Mouse (Mus musculus) kidney, adult 11 months (tissue): ENCODE data around the gene Itih2.
A peak's percentile ranks its signal among the peaks of the same experiment; 100 is the strongest.

Source experiments
- DNase-seq: peaks from one replicate; pipeline ENCODE4 v3.0.0; 2022

Gene Itih2

DNA sequence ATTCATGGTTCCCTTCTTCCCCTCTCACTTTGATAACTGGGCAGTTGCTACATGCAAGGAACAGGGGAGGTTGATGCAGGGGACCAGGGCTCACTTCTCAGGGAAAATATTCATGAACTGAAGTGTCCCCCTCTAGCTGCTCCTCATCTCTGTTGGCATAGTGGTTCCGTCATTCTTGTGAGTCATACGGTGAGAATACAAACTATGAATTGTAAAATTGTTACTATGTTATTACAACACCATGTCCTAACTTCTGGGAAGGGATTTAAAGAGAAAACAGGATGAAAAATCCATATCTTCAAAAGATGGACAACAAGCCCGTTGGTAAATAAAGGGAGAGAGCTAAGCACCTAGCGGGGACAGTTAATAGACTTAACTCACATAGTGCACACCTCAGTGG, at the start of gene Itih2:
TSS of gene Itih2 (minus strand) at position 101 of the 400 bp plus-strand sequence.
- DNase-seq = no peak

GRCm38 (mm10) chr2:10169991-10170390, 38.8 kb upstream of the Itih2 start:
- no peak for DNase-seq

- no peak for DNase-seq
Measured at GRCm38 (mm10) chr2:10168016-10168415, 36.8 kb upstream of the Itih2 start.

GRCm38 (mm10) chr2:10167283-10167682, 36.1 kb upstream of the Itih2 start:
- no peak for DNase-seq

DNA sequence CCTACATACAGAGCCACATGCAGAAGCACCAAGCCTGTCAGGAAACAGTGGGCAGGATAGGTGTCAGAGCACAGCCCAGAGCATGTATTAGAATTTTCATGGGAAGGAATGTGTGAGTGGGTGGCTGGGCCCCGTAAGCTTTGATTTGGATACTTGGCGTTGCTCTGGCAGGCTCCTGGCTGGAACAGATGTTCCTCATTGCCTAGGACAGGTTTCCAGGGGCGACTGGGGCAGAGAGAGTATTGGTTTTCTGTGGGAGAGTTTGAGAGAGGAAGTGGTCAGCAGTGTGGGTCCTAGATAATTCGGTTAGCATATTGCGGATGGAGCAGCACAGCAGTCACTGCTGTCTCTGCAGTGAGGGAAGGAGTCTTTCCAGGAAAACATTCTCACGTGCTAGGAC, 35.4 kb upstream of the Itih2 start:
- no peak for DNase-seq

- DNase-seq = no peak
Measured at GRCm38 (mm10) chr2:10162011-10162410, 30.8 kb upstream of the Itih2 start.

GRCm38 (mm10) chr2:10157184-10157583, 26.0 kb upstream of the Itih2 start:
- no peak for DNase-seq

GRCm38 (mm10) chr2:10153201-10154075, 22.2 kb upstream of the Itih2 start, which contains the start of gene Itih5:
Gene Itih5, plus strand, starts transcription at chr2:10153571.
- peak; percentile 64 for DNase-seq

GRCm38 (mm10) chr2:10152590-10152989, 21.4 kb upstream of the Itih2 start:
- no peak for DNase-seq

GRCm38 (mm10) chr2:10147176-10147575, 16.0 kb upstream of the Itih2 start:
- DNase-seq = no peak

- DNase-seq = no peak
Measured at GRCm38 (mm10) chr2:10145514-10145913, 14.3 kb upstream of the Itih2 start.

GRCm38 (mm10) chr2:10142472-10143454, 11.6 kb upstream of the Itih2 start:
- peak; percentile 76 for DNase-seq

GRCm38 (mm10) chr2:10140456-10140855, 9.3 kb upstream of the Itih2 start:
- DNase-seq = peak; percentile 70

GRCm38 (mm10) chr2:10137320-10137719, 6.1 kb upstream of the Itih2 start:
- no peak for DNase-seq

DNA sequence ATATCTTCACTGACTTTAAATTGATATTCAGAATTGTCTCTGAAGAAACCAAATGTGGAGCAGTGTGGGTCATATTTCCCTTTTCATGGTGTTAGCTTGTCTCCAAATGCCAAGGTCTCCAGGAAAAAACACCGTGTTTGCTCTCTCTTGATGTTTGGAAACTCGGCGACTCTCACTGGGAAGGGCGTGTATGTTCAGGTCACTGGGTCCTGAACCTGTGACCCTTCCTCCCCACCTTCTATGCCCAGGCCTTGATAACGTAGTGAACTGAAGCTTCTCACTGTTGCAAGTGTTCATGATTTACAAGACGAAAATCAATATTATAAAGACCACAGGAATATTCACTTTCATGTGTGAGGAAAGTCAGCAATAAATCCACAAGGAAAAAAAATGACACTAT, 2.7 kb upstream of the Itih2 start:
- DNase-seq = no peak

DNA sequence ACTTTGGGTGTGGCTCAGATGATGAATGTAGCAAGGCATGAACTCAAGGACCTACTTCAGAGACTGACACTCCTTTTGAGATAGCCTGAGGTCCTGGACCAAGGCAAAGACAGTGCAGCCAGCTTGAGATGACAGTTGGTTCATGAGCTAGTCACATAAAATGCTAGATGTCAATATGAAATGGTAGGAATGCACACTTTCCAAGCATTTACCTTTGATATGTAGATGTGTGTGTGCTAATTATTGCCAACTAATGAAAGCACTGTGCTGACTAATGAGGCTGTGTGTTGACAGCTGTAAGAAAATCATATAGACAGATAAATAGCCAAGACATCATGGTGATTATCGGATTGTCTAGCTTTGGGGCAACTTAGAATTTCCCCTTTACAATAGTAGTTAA, 932 bp upstream of the Itih2 start:
- DNase-seq = no peak

DNA sequence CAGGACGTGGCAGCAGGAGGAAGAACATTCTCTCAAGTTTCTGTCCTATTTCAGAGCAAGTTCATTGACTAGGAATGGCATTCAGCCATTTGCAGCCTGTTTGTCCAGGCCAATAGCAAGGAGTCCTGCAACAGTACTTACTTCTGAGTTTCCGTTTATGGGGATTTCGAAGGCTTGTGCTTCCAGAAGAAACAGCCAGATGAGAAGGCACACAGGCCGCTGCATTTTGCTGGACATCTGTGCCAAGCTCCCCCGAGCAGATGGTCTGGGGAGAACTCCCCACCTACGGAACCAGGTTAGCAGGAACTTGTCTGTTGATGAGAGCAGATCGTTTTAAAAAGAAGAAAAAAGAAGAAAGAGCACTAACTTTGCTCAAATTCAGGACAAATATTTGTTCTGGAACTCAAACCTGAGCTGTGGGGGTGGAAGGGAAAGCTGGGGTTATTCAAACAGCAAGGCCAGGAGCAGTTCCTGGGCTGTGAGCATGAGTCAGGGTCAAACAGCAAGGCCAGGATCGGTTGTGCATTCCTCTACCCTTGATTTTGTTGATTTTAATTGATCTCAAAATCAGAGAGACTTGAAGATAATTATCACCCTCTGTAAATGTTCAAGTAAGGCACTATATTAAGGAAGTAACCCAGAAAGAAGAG, 730 bp downstream of the Itih2 start:
- DNase-seq = no peak

DNA sequence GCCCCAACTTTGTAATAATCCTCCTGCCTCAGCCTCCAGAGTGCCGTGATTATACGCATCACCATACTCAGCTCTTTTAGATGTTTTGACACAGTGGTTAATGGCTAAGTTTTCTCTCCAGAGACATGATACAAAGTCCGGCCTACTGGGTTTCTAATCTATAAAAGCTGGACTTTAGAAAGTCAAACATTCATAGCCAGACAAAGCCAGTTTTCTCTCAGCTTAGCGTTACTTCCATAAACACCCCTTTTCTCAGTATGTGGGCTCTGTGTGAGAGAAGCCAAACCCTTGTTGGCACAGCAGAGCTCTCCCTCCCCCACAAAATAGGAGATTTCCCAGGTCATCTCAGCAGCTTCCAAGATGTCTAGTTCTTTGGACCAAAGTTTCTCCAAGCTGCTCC, 2.6 kb downstream of the Itih2 start:
- peak; percentile 45 for DNase-seq

DNA sequence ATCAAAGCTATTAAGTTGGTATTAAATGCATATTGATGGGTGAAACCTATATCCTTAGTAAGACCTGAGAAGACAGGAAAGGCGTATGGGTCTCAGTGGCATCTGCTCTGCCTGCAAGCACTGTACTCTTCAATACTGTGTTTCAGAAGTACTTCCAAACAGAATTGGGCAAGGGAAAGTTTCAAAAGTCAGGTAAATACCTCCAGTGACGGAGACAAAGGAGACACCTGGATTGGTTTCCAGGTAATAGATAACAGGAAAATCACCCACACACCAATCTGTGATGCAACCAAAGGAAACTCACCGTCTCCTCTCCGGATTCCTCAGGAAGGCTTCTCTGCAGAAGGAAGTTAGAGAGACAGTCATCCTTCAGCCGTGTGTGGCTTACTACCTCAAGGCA, 3.7 kb downstream of the Itih2 start:
- DNase-seq = no peak

DNA sequence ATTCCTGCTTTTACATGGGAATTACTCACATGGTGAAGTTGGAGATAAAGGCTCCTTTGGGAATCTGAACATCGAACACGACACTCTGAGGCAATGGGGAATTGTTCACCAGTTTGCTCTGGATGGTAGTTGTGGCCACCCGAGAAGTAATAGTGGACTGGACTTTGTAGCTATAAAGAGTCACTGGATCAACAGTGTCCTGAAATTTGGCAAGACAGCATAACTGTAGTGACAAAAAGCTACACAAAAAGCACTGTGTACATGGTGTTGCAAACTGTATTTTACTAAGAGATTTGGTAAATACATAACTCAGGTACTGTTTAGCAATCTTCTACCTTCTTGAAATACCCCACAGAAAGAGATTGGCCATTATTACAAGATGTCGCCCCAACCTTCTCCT, 5.1 kb downstream of the Itih2 start:
- DNase-seq = no peak

DNA sequence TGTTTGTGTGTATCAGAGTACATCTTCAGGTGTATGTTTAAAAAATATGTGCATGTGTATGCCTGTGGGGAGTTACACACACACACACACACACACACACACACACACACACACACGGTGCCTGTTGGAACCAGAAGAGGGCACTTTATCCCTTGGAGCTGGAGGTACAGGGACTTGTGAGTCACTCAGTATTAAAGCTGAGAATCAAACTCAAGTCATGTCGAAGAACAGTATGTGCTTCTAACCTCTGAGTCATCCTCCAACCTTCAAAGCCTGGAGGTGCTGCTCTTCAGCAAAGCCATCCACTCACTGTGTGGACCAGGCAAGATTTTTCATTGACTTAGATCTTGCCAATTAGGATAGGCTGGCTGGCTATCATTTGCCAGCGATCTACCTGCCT, 9.4 kb downstream of the Itih2 start:
- DNase-seq = no peak

- DNase-seq = no peak
Measured at GRCm38 (mm10) chr2:10119276-10119675, 11.9 kb downstream of the Itih2 start.

GRCm38 (mm10) chr2:10118751-10119150, 12.4 kb downstream of the Itih2 start:
- DNase-seq = no peak
